Mouse (Mus musculus): ENCODE results near the gene Iqcn. TPM values are rescaled to one million over a fixed set of nuclear protein-coding genes. Genes with fewer than 3 reads are reported as not detected.

Iqcn gene
- total and polyA plus RNA-seq, 3 experiments = not detected

DNA sequence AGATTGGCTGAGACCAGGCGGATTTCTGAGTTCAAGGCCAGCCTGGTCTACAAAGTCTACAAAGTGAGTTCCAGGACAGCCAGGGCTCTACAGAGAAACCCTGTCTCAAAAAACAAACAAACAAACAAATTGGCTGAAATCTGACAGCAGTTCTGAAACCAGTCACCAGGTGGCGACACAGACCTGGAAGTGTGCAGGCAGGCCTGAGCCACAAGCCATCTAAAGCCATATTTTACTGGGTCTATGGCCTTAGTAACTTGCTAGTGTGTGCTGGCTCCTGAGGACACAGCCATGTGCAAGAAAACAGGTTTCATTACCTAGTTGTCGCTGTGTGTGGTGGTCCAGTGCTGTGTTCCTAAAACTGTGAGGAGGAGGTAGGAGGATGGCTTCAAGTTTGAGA is 17.5 kb downstream of the Iqcn start (continued):
- TF ChIP-seq ETS1 (IDR thresholded peaks at IDR 0.05; ENCODE audit: low read depth, low read length) = no peak

GRCm38 (mm10) chr8:70721601-70722000 is 18.3 kb downstream of the Iqcn start:
- no peak overlapping the region for H3K27ac ChIP-seq (ENCODE audit: control insufficient read depth, low read depth, low read length)
- no peaks in the 10 kb centered on the region; a peak in 2 of 4 replicates for H3K27me3 ChIP-seq (ENCODE audit: control insufficient read depth in 1 of 2, insufficient read depth in 2 of 2, low read length in 2 of 2)
- H3K79me2 ChIP-seq (ENCODE audit: control insufficient read depth, insufficient read depth, low read length, poor library complexity) = no peaks in the 10 kb centered on the region
- no peak for TF ChIP-seq ZMIZ1 (IDR thresholded peaks at IDR 0.05; ENCODE audit: low read depth, low read length)
- TF ChIP-seq TBP (IDR thresholded peaks at IDR 0.05; ENCODE audit: low read depth, low read length) = no peak
- no peak for TF ChIP-seq RCOR1 (IDR thresholded peaks at IDR 0.05; ENCODE audit: low read depth, low read length)
- TF ChIP-seq EP300 (IDR thresholded peaks at IDR 0.05; ENCODE audit: low read depth in 1 of 2, low read length in 2 of 2) = no peak
- no peak for TF ChIP-seq USF1 (IDR thresholded peaks at IDR 0.05; ENCODE audit: low read depth, low read length)
- no peak for TF ChIP-seq MAX (IDR thresholded peaks at IDR 0.05; ENCODE audit: low read length)
- H3K36me3 ChIP-seq (ENCODE audit: control insufficient read depth in 1 of 2, insufficient read depth in 2 of 2, low read length in 2 of 2) = no peaks in the 10 kb centered on the region
- H3K4me3 ChIP-seq (ENCODE audit: control insufficient read depth in 1 of 2, insufficient read depth in 1 of 2, low read depth in 2 of 2, low read length in 2 of 2) = no peak overlapping the region
- DNase-seq (ENCODE audit: low read depth, low spot score) = no peak
- no peaks in the 10 kb centered on the region for H3K9me3 ChIP-seq (replicated peaks; ENCODE audit: insufficient read depth, low read length)
- H3K4me1 ChIP-seq (ENCODE audit: control insufficient read depth in 1 of 2, insufficient read depth in 2 of 2, low read length in 2 of 2) = no peaks in the 10 kb centered on the region
- no peak overlapping the region for H3K9ac ChIP-seq (ENCODE audit: control insufficient read depth, low read depth, low read length, poor library complexity, severe bottlenecking)

DNA sequence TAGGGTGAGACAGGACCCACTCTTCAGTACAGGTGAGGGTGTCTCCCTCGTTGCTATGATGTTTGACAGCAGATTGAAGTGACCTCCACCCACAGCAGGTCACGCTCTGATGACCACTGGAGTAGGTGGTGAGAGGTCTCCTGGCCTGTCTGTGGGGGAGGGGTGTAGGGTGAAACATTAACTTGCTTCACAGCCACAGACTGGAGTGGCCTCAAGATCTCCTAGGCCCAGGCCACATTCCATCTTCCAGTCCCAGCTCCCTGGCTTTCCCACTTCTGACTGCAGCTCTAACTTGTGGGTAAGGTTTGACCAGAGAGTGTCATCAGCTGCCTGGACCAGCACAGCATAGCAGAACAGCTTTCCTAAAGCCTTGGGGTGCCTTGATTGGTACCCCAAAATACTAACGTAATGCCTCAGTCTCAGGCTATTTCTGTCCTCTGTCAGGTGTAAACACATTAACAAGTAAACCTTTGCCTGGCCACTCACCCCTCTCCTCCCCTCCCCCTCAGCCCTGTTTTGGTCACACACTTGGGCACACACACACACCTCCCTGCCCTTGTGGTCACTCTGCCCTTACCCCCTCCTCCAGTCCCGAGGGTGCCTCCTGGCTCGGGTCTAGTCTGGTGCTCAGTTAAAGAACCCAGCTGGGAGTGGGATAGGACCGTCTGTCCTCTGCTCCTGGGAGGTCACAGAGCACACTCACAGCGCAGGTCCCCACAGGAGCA is 20.4 kb downstream of the Iqcn start, which contains the start of gene Pde4c:
Gene Pde4c, plus strand, starts transcription at position 235 of the 725 bp plus-strand sequence.
- Histone ChIP-seq H3K9ac (ENCODE audit: control insufficient read depth, low read depth, low read length, poor library complexity, severe bottlenecking) (no peak within 1 kb of the TSS), H3K36me3 (ENCODE audit: control insufficient read depth in 1 of 2, insufficient read depth in 2 of 2, low read length in 2 of 2) (no peaks in the 10 kb centered on the region), H3K27me3 (ENCODE audit: control insufficient read depth in 1 of 2, insufficient read depth in 2 of 2, low read length in 2 of 2) (no peaks in the 10 kb centered on the region; a peak in 2 of 4 replicates), H3K9me3 (replicated peaks; ENCODE audit: insufficient read depth, low read length) (no peaks in the 10 kb centered on the region), H3K4me3 (ENCODE audit: control insufficient read depth in 1 of 2, insufficient read depth in 1 of 2, low read depth in 2 of 2, low read length in 2 of 2) (no peak within 1 kb of the TSS), H3K27ac (ENCODE audit: control insufficient read depth, low read depth, low read length) (no peak within 1 kb of the TSS), H3K4me1 (ENCODE audit: control insufficient read depth in 1 of 2, insufficient read depth in 2 of 2, low read length in 2 of 2) (no peaks in the 10 kb centered on the region), H3K79me2 (ENCODE audit: control insufficient read depth, insufficient read depth, low read length, poor library complexity) (no peaks in the 10 kb centered on the region)
- TF ChIP-seq CHD2 (IDR thresholded peaks at IDR 0.05; ENCODE audit: low read length) = no peak
- no peak for DNase-seq (ENCODE audit: low read depth, low spot score)

- H3K9me3 ChIP-seq (replicated peaks; ENCODE audit: insufficient read depth, low read length) = no peaks in the 10 kb centered on the region
- H3K27ac ChIP-seq (ENCODE audit: control insufficient read depth, low read depth, low read length) = no peak overlapping the region
- no peak for DNase-seq (ENCODE audit: low read depth, low spot score)
- no peak overlapping the region for H3K9ac ChIP-seq (ENCODE audit: control insufficient read depth, low read depth, low read length, poor library complexity, severe bottlenecking)
- no peaks in the 10 kb centered on the region for H3K4me1 ChIP-seq (ENCODE audit: control insufficient read depth in 1 of 2, insufficient read depth in 2 of 2, low read length in 2 of 2)
- H3K36me3 ChIP-seq (ENCODE audit: control insufficient read depth in 1 of 2, insufficient read depth in 2 of 2, low read length in 2 of 2) = no peaks in the 10 kb centered on the region
- no peaks in the 10 kb centered on the region; a peak in 3 of 4 replicates for H3K27me3 ChIP-seq (ENCODE audit: control insufficient read depth in 1 of 2, insufficient read depth in 2 of 2, low read length in 2 of 2)
- H3K79me2 ChIP-seq (ENCODE audit: control insufficient read depth, insufficient read depth, low read length, poor library complexity) = no peaks in the 10 kb centered on the region
- TF ChIP-seq MAX (IDR thresholded peaks at IDR 0.05; ENCODE audit: low read length) (no peak), ETS1 (IDR thresholded peaks at IDR 0.05; ENCODE audit: low read depth, low read length) (no peak), RCOR1 (IDR thresholded peaks at IDR 0.05; ENCODE audit: low read depth, low read length) (no peak), POLR2AphosphoS2 (IDR thresholded peaks at IDR 0.05; ENCODE audit: low read length) (no peak), CHD1 (IDR thresholded peaks at IDR 0.05; ENCODE audit: low read depth, low read length) (no peak), KAT2A (conservative IDR thresholded peaks at IDR 0.05; ENCODE audit: low read depth, low read length) (no peak), MEF2A (IDR thresholded peaks at IDR 0.05; ENCODE audit: extremely low read depth, insufficient replicate concordance, low read depth, low read length, poor library complexity, severe bottlenecking) (no peak), NELFE (IDR thresholded peaks at IDR 0.05; ENCODE audit: low read depth, low read length) (no peak), NRF1 (IDR thresholded peaks at IDR 0.05; ENCODE audit: insufficient read depth, low read depth, low read length, poor library complexity, severe bottlenecking) (no peak), ZNF384 (IDR thresholded peaks at IDR 0.05; ENCODE audit: low read depth, low read length) (no peak), EP300 (IDR thresholded peaks at IDR 0.05; ENCODE audit: low read depth in 1 of 2, low read length in 2 of 2) (no peak), TBP (IDR thresholded peaks at IDR 0.05; ENCODE audit: low read depth, low read length) (no peak), GABPA (IDR thresholded peaks at IDR 0.05; ENCODE audit: low read depth, low read length) (no peak), JUND (IDR thresholded peaks at IDR 0.05; ENCODE audit: low read depth, low read length) (no peak)
- no peak overlapping the region for H3K4me3 ChIP-seq (ENCODE audit: control insufficient read depth in 1 of 2, insufficient read depth in 1 of 2, low read depth in 2 of 2, low read length in 2 of 2)
Measured at GRCm38 (mm10) chr8:70724216-70724615, 21.0 kb downstream of the Iqcn start.
